Comparison of ENCODE assay signal across 8 mouse cellular contexts in genomic region chrX:7765764-7766163, GRCm38 (mm10). TPM values are rescaled to one million over a fixed set of nuclear protein-coding genes. Genes with fewer than 3 reads are reported as not detected.
DNase-seq lines count a peak whose midpoint lies in the region; ATAC-seq and TF ChIP-seq lines count a peak whose summit lies in the region.

No protein-coding gene starts in this region.

- H3K4me2 ChIP-seq in intestine, postnatal 0 days (replicated peaks; ENCODE audit: low read depth), result peak overlapping the region; percentile 69
- peak overlapping the region; percentile 64 for H3K4me2 ChIP-seq in liver, postnatal 0 days (ENCODE audit: low read depth, low read length)
- peak overlapping the region; percentile 61 for H3K4me2 ChIP-seq in neural tube, embryonic 14.5 days (ENCODE audit: low read depth, low read length)

- H3K4me1 ChIP-seq in intestine, postnatal 0 days (replicated peaks; ENCODE audit: control insufficient read depth, insufficient read depth, low read length), result no peaks in the 10 kb centered on the region
- peaks cover 14% of the 10 kb centered on the region; the same call in 1 of the 2 replicates for H3K4me1 ChIP-seq in liver, postnatal 0 days (ENCODE audit: insufficient read depth)
- no peaks in the 10 kb centered on the region for H3K4me1 ChIP-seq in neural tube, embryonic 14.5 days (ENCODE audit: control insufficient read depth, insufficient read depth, low read length)

- peak; percentile 19 for DNase-seq in left cerebral cortex, adult 18-20 months (ENCODE audit: low spot score in 2 of 2)
- no peak for DNase-seq in left cerebral cortex, postnatal 36 days (ENCODE audit: low spot score in 2 of 2)
- DNase-seq in brain, adult 2 months (ENCODE audit: low read depth, low spot score), result peak; percentile 65
- peak; percentile 56 for DNase-seq in liver, postnatal 0 days
- no peak for DNase-seq in cerebellum, adult 8-10 months

- no peaks in the 10 kb centered on the region for H3K27me3 ChIP-seq in intestine, postnatal 0 days (replicated peaks; ENCODE audit: control insufficient read depth, insufficient read depth, low read length)
- H3K27me3 ChIP-seq in liver, postnatal 0 days (ENCODE audit: insufficient read depth, low read length), result no peaks in the 10 kb centered on the region
- no peaks in the 10 kb centered on the region for H3K27me3 ChIP-seq in neural tube, embryonic 14.5 days (ENCODE audit: control insufficient read depth, insufficient read depth, low read length)

- H3K9me3 ChIP-seq in intestine, postnatal 0 days (ENCODE audit: control insufficient read depth), result no peaks in the 10 kb centered on the region
- no peaks in the 10 kb centered on the region for H3K9me3 ChIP-seq in liver, postnatal 0 days (ENCODE audit: low read length)
- no peaks in the 10 kb centered on the region for H3K9me3 ChIP-seq in neural tube, embryonic 14.5 days (ENCODE audit: control insufficient read depth, low read length)

- H3K36me3 ChIP-seq in intestine, postnatal 0 days (ENCODE audit: control insufficient read depth, insufficient read depth), result peaks cover 18% of the 10 kb centered on the region; the same call in 1 of the 2 replicates
- peaks cover 18% of the 10 kb centered on the region for H3K36me3 ChIP-seq in liver, postnatal 0 days (replicated peaks; ENCODE audit: insufficient read depth, low read length)
- H3K36me3 ChIP-seq in neural tube, embryonic 14.5 days (ENCODE audit: control insufficient read depth, insufficient read depth, low read length), result peaks cover 3% of the 10 kb centered on the region

- intact Hi-C loops in left cerebral cortex, postnatal 36 days (cut with DNase I), result no loop called here

- ATAC-seq in granulocyte monocyte progenitor cell, adult 5-6 weeks (replicated peaks; ENCODE audit: poor library complexity, severe bottlenecking), result peak; percentile 42
- ATAC-seq in intestine, postnatal 0 days, result peak; percentile 29; the same call in 1 of the 2 replicates
- peak; percentile 9 for ATAC-seq in liver, postnatal 0 days
- ATAC-seq in neural tube, embryonic 14.5 days (ENCODE audit: low read depth), result no peak

- WGBS in intestine, postnatal 0 days, result 16% methylated on average over 11 of the region's 11 CpGs
- 17% methylated on average over 10 of the region's 11 CpGs for WGBS in liver, postnatal 0 days (ENCODE audit: insufficient replicate concordance)
- 20% methylated on average over 11 of the region's 11 CpGs for WGBS in neural tube, embryonic 14.5 days

- H3K4me3 ChIP-seq in intestine, postnatal 0 days (ENCODE audit: low read depth, low read length), result peak overlapping the region; percentile 20; the same call in 1 of the 2 replicates
- peak overlapping the region; percentile 62; the same call in 1 of the 2 replicates for H3K4me3 ChIP-seq in liver, postnatal 0 days (ENCODE audit: low read depth, low read length)
- peak overlapping the region; percentile 18; the same call in 1 of the 2 replicates for H3K4me3 ChIP-seq in neural tube, embryonic 14.5 days (ENCODE audit: low read depth, low read length)

- no peak overlapping the region for H3K9ac ChIP-seq in intestine, postnatal 0 days (ENCODE audit: low read depth, low read length)
- H3K9ac ChIP-seq in liver, postnatal 0 days (replicated peaks), result no peak overlapping the region
- peak overlapping the region; percentile 21 for H3K9ac ChIP-seq in neural tube, embryonic 14.5 days (replicated peaks; ENCODE audit: low read depth, low read length)

- TF ChIP-seq CTCF in intestine, postnatal 0 days (IDR thresholded peaks at IDR 0.05; ENCODE audit: low read depth), result no peak
- TF ChIP-seq CTCF in liver, postnatal 0 days (IDR thresholded peaks at IDR 0.05; ENCODE audit: low read depth), result no peak

- no peak for TF ChIP-seq EP300 in liver, postnatal 0 days (IDR thresholded peaks at IDR 0.05; ENCODE audit: low read depth)

- no peak overlapping the region; the same call in 1 of the 2 replicates for H3K27ac ChIP-seq in intestine, postnatal 0 days (ENCODE audit: low read depth, low read length)
- peak overlapping the region; percentile 48 for H3K27ac ChIP-seq in liver, postnatal 0 days (ENCODE audit: low read depth)
- no peak overlapping the region for H3K27ac ChIP-seq in neural tube, embryonic 14.5 days (ENCODE audit: low read depth, low read length)

RNA-seq across cellular contexts. Expression of gene Tfe3, which starts 3.4 kb away (rescaled TPM):
- total RNA-seq in left cerebral cortex, adult 18-20 months (2021), result 10 to 100 TPM; 34.2 to 35.2 TPM
- total RNA-seq in left cerebral cortex, postnatal 36 days (2021), result 10 to 100 TPM; 32.5 to 33.8 TPM
- 17.4 and 27.8 TPM in 2 replicates for total RNA-seq in granulocyte monocyte progenitor cell, adult 5-6 weeks (2014; fragmentation: Nextera tagmentation)
- 5.7 and 7.2 TPM in 2 replicates for total RNA-seq in granulocyte monocyte progenitor cell, adult 5-6 weeks (2017)
- 15.3 and 16.2 TPM in 2 replicates for polyA plus RNA-seq in intestine, postnatal 0 days (2015; fragmentation: Nextera tagmentation; extraction: Ambion mirVana)
- polyA plus RNA-seq in liver, postnatal 0 days (2015; fragmentation: Nextera tagmentation; extraction: Ambion mirVana), result 9.6 and 10.3 TPM in 2 replicates
- 16.6 and 23.8 TPM in 2 replicates for polyA plus RNA-seq in neural tube, embryonic 14.5 days (2014; fragmentation: Nextera tagmentation; extraction: Ambion mirVana)

RNA-seq across cellular contexts. Expression of gene Ccdc120, which starts 15.1 kb away (rescaled TPM):
- 10 to 100 TPM; 26.7 to 29.7 TPM for total RNA-seq in left cerebral cortex, adult 18-20 months (2021)
- total RNA-seq in left cerebral cortex, postnatal 36 days (2021), result 10 to 100 TPM; 22.8 to 24.8 TPM
- not detected in 2 replicates for total RNA-seq in granulocyte monocyte progenitor cell, adult 5-6 weeks (2014; fragmentation: Nextera tagmentation)
- 0.04 and 0.21 TPM in 2 replicates for total RNA-seq in granulocyte monocyte progenitor cell, adult 5-6 weeks (2017)
- 20.7 and 22.2 TPM in 2 replicates for polyA plus RNA-seq in intestine, postnatal 0 days (2015; fragmentation: Nextera tagmentation; extraction: Ambion mirVana)
- polyA plus RNA-seq in liver, postnatal 0 days (2015; fragmentation: Nextera tagmentation; extraction: Ambion mirVana), result 2.0 and 3.4 TPM in 2 replicates
- polyA plus RNA-seq in neural tube, embryonic 14.5 days (2014; fragmentation: Nextera tagmentation; extraction: Ambion mirVana), result 55.9 and 57.1 TPM in 2 replicates

RNA-seq across cellular contexts. Expression of gene Gripap1, which starts 23.8 kb away (rescaled TPM):
- 100 to 1,000 TPM in 1 of 2 experiments, 10 to 100 TPM in 1; 99.1 to 103 TPM for total RNA-seq in left cerebral cortex, adult 18-20 months (2021)
- total RNA-seq in left cerebral cortex, postnatal 36 days (2021), result 100 to 1,000 TPM in 1 of 2 experiments, 10 to 100 TPM in 1; 90.3 to 118 TPM
- total RNA-seq in granulocyte monocyte progenitor cell, adult 5-6 weeks (2014; fragmentation: Nextera tagmentation), result 43.6 and 52.5 TPM in 2 replicates
- 59.7 and 78.0 TPM in 2 replicates for total RNA-seq in granulocyte monocyte progenitor cell, adult 5-6 weeks (2017)
- polyA plus RNA-seq in intestine, postnatal 0 days (2015; fragmentation: Nextera tagmentation; extraction: Ambion mirVana), result 17.6 and 22.2 TPM in 2 replicates
- 15.4 and 16.4 TPM in 2 replicates for polyA plus RNA-seq in liver, postnatal 0 days (2015; fragmentation: Nextera tagmentation; extraction: Ambion mirVana)
- polyA plus RNA-seq in neural tube, embryonic 14.5 days (2014; fragmentation: Nextera tagmentation; extraction: Ambion mirVana), result 57.3 and 74.5 TPM in 2 replicates

RNA-seq across cellular contexts. Expression of gene Praf2, which starts 37.5 kb away (rescaled TPM):
- total RNA-seq in left cerebral cortex, adult 18-20 months (2021), result 10 to 100 TPM; 96.0 to 98.1 TPM
- 100 to 1,000 TPM in 1 of 2 experiments, 10 to 100 TPM in 1; 91.1 to 103 TPM for total RNA-seq in left cerebral cortex, postnatal 36 days (2021)
- 4.3 and 16.1 TPM in 2 replicates for total RNA-seq in granulocyte monocyte progenitor cell, adult 5-6 weeks (2014; fragmentation: Nextera tagmentation)
- total RNA-seq in granulocyte monocyte progenitor cell, adult 5-6 weeks (2017), result 2.8 and 6.2 TPM in 2 replicates
- polyA plus RNA-seq in intestine, postnatal 0 days (2015; fragmentation: Nextera tagmentation; extraction: Ambion mirVana), result 18.2 and 24.0 TPM in 2 replicates
- 1.9 and 2.1 TPM in 2 replicates for polyA plus RNA-seq in liver, postnatal 0 days (2015; fragmentation: Nextera tagmentation; extraction: Ambion mirVana)
- polyA plus RNA-seq in neural tube, embryonic 14.5 days (2014; fragmentation: Nextera tagmentation; extraction: Ambion mirVana), result 137 and 147 TPM in 2 replicates

RNA-seq across cellular contexts. Expression of gene Gm45208, which starts 43.7 kb away (rescaled TPM):
- 1 to 10 TPM in 1 of 2 experiments, not detected in 1; 1.6 TPM for total RNA-seq in left cerebral cortex, adult 18-20 months (2021)
- total RNA-seq in left cerebral cortex, postnatal 36 days (2021), result not detected
- not detected in 2 replicates for total RNA-seq in granulocyte monocyte progenitor cell, adult 5-6 weeks (2014; fragmentation: Nextera tagmentation)
- not detected in 2 replicates for total RNA-seq in granulocyte monocyte progenitor cell, adult 5-6 weeks (2017)
- polyA plus RNA-seq in intestine, postnatal 0 days (2015; fragmentation: Nextera tagmentation; extraction: Ambion mirVana), result not detected in 2 replicates
- not detected in 2 replicates for polyA plus RNA-seq in liver, postnatal 0 days (2015; fragmentation: Nextera tagmentation; extraction: Ambion mirVana)
- polyA plus RNA-seq in neural tube, embryonic 14.5 days (2014; fragmentation: Nextera tagmentation; extraction: Ambion mirVana), result 0.47 and 2.9 TPM in 2 replicates

Comparison
In these comparisons a context has a peak if more than half of its experiments do, and no peak if none do; other contexts are left out.
1. DNase-seq: peak in left cerebral cortex, adult 18-20 months (2 of 2), brain, adult 2 months (single experiment) and liver, postnatal 0 days (single experiment); none in left cerebral cortex, postnatal 36 days (0 of 2) and cerebellum, adult 8-10 months (single experiment).
2. RNA of gene Ccdc120, which starts 15.1 kb away (total RNA-seq): 26.7 to 29.7 TPM in left cerebral cortex, adult 18-20 months and 22.8 to 24.8 TPM in left cerebral cortex, postnatal 36 days; 0.04 to 0.21 TPM in granulocyte monocyte progenitor cell, adult 5-6 weeks; every median in the first group is over 10 times any median in the second.
3. Peak in every context shown above with its lines, with median percentiles within 50 percentile points of each other: H3K4me2 ChIP-seq and H3K4me3 ChIP-seq.